Mouse (Mus musculus) frontal cortex, postnatal 25 days (tissue): ENCODE measurements at regions not wholly inside any gene's neighbourhood (a gene's known extent, or its start where the extent isn't known, plus 50 kb on each side); places are given as distances from the start of the nearest gene placed in this dataset.

Experiments used
- DNase-seq, 2 experiments: peaks; one replicate each; pipeline ENCODE4 v3.0.0; 2022; ENCODE audit warnings: low spot score in 2 of 2

DNA sequence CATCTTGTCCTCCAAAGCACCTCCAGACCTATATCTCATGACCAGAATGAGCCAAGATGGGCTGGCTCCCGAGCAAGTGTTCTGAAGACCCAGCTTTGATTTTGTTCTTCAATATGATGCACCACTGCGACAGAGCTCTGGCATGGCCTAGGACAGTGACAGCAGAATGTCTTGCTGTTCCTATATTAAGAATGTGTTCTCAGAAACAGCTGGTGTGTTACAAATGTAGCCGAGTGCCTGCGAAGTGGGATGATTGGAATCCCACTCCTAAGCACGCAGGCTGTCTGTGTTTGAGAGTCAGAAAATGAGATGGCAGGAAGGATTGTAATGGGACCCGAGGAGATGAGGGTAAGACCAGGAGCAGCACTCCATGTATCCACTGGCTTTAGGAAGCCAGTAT, 355.1 kb upstream of the Smarca2 start:
- DNase-seq: peak; percentile 16 to 18

DNA sequence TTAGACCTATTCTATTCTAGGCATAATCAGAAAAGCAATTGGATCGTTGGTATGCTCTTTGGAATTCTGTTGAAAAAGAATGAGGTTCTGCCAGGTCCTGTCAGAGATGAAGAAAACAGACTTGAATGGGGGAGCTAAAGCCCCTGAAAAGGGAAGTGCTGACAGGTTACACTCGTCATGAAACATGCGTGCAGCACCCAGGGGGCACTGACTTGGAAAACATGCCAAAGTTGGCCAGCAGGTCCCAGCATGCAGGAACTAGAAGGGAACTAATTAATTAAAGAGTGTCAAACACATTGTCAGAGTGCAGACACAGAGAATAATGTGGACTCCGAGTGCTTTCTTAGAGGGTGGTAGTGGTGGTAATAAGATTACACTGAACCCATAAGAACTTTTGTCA, 346.2 kb upstream of the Smarca2 start:
- DNase-seq: no peak

DNA sequence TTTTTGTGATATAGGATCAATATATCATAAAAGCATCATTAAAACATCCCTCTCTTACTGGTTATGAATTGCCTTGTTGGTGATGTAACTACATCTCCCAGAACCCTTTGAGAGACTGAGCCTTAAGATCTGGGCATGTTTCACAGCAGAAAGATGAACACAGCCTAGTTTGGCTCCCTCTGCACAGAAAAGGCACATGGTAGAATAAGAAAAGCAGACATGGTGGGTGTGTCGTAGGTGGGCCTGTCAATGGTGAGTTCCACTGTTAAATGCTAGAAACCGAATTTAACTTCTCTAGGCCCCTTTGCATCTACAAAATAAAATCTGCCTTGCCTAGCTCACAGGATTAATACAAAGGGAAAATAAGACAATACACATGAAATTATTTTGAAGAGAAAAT, 343.3 kb upstream of the Smarca2 start:
- peak in 1 of 2 experiments; percentile 5 for DNase-seq

DNA sequence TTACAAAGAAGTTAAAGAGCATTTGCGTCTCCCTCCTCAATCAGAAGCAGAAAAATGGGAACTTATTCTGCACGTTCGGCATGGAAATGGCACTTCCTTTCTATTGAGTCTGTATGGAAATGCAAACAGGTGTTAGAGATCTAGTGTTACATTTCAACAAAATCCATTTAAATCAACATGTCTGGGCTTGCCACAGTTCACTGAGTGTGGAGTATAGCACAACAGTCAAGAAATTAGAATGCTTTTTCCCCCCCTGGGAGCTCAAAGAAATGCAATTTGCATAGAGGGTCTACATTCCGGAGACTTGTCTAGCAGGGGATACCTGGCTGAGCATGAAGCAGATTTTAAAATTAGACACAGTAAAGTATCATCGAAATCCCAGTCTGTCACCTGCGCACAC, 308.5 kb upstream of the Smarca2 start:
- no peak for DNase-seq

DNA sequence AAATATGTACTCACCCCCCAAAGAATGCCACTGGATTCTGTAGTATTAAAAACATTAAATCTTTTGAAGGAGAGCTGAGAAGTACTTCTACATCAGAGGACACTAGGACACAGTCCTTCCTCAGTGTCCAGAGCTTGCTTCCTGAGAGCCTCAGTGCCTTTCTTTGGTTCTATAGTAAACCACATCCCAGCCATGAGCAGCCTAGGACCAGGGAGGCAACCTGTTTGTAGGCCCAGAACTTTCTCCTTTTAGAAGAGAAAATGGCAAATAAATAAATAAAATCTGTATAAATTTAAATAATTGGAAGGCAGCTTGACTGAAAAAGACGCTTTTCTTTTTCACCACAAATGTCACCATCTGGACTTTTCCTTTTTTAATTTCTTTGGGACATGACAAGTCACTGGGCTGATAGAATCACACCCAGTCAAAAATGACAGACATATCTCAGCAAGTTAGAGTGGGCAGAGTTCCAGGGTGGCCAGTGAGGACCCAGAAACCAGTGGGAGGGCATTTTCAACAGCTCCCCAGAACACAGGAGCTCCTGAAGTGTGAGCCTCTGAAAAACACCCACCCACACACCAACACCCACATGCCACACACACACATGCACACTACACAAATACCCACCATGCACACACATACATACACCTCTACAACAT, 296.2 kb upstream of the Smarca2 start:
- DNase-seq: peak in 1 of 2 experiments; percentile 20

DNA sequence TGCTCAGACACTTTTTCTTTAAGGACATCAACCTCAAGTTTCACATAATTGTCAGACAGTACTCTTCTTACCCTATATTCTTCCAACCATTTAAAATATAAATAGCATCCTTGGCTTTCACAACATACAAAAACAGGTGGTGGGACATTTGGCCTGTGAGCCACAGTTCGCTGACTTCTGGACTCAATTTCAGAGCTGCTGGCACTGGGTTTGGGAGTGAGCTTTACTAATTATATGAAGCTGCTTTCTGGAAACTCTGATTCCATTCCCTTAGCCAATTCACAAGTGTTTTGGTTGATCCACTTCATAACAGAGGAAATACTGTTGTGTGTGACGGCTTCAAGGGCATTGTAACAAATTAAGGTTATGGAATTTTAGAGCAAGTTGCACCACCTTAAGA, 285.9 kb upstream of the Smarca2 start:
- no peak for DNase-seq

DNA sequence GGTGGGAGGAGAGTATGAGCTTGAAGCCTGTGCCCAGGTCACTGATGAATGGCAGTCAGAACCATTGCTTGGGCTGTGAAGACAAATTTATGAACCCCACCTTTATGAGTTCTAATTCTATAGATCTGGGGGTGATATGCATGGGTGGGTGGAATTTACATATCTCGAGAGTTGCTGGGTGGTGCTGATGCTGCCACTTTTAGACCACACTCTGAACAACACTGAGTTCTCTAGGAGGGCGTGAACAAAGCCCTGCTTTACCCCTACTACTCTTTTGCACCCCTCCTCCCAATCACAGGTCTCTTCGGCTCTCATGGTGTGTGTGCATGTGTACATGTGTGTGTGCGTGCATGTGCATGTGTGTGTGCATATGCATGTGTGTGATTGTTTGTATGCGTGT, 281.2 kb upstream of the Smarca2 start:
- no peak for DNase-seq

DNA sequence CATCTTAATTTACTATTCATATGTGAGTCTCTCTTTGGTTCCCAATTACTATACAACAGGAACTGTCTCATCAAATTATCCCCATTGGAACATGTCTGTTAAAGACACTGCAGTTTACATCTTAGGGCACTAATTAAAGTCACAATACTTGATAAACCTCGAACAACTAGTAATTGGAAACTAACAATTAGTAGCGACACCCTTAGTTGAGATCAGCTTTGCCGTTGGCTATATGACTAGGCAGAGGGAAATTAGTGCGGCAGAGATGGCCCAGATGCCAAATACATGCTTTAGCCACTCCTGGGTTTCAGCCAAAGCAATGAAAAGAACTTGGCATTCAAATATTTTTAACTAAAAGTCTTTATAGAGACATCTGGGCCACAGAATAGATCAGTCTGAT, 265.7 kb upstream of the Smarca2 start:
- DNase-seq: no peak

DNA sequence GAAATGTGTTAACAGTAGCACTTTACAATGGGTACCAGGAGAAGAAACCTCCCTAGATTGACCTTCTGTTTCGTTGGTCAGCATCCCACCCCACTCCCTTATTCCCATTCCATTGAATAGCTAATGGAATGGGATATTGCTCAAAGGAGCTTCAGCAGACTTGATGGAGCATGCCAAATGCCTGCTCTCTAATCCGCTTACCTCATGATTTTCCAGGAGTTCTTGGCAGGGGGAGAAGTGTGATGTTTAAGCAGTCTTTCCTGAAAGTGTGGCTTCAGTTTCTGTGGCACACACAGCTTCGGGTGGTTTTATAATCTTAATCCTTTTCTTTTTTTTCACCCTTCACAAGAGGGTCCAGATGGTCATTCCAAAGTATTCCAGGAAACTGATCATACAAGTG, 264.7 kb upstream of the Smarca2 start:
- no peak for DNase-seq

DNA sequence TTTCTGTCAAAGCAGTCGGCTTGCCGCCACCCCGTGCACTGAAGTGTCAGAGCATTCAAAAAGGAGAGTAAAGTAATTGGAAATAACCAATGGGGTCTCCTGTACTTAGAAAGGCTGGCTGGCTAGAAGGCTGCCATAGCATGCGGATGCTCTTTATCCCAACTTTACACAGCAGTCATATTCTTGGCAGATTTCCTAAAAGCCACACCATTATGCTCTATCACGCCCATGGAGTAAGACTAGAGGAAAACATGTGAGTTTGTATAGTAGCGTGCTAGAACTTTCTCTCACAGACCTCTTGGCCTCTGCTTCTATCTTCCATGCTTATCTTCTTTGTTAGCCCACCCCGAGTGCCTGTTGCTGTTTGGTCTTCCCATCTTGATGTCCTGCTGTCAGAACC, 249.8 kb upstream of the Smarca2 start:
- DNase-seq: no peak

DNA sequence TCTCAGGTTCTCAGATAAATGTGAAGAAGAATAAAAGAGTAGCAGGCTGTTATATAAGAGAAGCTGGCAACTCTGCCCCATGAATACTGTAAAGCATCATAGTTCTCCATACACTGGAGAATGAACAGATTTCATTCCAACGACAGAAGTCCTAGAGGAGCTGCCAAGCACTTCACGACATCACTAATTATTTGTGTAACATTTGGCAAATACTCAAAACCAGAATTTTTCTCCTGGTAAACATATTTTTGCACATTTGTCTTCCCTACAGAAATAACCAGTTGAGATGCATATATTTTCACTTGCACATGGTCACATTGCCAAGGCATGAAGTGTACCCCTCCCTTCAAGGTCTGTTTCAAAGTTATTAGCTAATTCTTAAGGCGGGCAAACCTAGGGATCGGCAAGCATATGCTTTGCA, 220.9 kb upstream of the Smarca2 start:
- DNase-seq: no peak

DNA sequence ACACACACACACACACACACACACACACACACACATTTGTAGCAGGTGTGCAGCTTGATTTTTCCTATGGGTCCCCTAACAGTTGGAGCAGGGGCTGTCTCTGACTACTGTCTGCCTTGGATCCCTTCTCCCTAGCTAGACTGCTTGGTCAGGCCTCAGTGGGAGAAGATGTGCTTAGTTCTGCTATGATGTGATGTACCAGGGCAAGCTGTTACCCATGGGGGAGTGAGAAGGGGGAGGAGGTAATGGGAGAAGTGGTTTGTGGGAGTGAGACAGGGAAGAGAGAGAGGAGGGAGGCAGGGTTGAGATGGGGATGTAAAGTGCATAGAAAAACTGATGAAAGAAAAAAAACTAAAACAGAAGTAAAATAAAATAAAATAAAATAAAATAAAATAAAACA, 218.8 kb upstream of the Smarca2 start:
- no peak for DNase-seq

DNA sequence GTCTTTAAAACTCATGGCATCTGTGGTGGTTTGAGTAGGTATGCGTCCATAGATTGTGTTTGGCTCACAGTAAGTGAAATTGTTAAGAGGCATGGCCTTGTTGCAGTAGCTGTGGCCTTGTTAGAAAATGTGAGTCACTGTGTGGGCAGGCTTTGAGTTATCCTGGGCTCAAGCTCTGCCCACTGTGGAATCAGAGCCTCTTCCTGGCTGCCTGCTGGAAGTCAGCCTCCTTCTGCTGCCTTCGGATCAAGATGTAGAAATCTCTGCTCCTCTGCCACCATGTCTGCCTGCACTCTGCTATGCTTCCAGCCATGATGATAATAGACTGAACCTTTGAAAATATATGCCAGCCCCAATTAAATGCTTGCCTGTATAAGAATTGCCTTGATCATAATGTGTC, 192.2 kb upstream of the Smarca2 start:
- DNase-seq: no peak

DNA sequence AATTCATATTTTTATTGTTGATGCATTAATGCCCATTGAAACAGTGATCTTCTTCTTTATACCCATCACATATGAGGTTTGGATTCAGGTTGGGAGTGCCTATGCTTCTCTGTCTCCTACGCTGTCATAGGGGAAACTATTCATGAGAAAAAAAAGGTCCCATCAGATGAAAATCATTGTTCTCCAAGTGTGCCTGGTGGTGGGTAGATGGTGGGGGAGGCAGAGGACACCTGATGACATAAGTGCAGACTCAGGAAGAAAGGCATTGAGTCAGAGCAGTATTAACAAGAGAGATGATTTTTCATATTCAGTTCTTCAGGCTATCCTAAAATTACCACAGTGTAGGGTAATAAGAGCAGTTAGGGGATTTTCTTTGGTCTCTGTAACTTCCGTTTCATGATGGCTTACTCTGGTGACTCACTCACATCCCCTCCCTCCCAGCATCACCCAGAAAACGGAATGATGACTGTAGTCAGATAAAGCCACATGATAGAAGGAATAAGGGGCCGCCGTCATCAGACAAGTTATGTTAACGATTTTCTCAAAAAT, 190.3 kb upstream of the Smarca2 start:
- no peak for DNase-seq

DNA sequence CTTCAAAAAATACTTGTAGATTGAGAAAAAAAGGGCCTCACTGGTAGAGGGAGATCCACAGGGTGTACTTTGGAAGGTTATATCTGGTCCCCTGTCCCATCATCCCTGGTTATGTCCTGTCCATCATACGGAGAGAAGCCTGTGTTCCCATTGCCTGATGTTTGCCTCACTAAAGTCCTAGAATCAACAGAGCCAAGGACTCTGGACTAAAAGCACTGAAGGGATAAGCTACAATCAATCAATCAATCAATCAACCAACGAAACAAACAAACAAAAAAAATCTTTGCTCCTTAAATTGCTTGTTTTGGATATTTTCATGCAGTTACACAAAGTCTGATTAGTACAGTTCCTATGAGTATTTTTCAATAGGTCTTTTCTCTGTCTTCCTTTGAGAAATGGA, 185.1 kb upstream of the Smarca2 start:
- no peak for DNase-seq

DNA sequence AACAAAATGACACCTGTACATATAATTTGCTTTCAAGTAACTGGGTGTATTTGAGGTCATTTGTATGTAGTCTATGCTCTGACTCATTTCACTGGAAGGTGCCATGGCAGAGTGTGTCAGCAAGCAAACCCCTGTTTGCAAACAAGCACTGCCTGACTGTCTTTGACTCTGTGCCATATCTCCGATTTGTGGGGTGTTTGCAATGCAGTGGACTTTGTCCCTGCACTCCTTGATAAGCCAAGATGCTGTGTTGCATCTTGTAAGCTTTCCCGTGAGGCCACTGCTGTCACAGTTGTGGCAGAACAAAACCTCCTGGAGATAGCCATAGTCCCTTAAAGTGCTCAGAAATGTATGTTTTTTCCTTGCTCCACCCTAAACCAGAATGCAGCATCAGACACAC, 165.7 kb upstream of the Smarca2 start:
- no peak for DNase-seq

DNA sequence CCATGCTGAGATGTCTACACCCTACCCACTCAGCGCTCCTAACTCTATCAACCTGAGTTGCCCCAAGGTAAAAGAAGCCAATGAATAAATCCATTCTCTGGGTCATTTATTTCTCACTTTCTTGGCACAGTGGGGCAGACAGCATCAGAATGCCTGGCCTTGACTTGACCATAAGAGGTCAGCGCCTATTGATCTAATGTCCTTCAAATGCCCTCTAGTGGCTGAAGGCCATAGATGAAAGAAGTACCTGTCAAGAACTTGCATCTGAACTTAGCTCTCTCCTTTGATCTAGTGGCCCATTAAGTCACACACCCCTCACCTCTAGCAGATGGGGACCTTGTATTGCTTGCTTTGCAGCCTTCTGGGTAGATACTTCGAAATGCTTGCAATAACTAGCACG, 159.5 kb upstream of the Smarca2 start:
- DNase-seq: no peak

DNA sequence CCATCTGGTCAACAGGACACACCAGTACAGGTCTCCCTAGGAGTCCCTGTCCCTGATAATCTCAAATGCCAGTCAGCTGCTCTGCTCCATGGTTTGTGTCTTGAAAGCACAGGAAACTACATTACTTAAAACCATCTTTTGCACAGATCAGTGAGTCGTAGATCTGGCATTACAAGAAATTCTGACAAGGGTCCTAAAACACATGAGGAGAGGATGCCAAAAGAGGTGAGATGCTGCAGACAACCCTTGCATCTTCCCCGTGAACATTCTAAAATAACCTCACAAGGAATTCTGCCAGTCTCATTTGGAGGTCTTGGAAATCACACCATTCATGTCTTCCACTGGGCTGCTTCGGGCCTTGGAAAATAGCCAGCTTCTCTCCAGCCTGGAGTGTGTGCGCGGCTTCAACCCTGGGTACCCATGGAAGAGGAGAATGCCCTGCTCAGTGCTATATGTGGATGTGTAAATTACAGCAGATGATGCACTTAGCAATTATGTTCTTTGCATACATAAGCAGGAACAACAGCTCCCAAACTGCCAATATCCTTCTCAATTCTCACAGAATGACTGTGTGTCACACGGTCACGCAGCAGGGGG, 157.3 kb upstream of the Smarca2 start:
- no peak for DNase-seq

DNA sequence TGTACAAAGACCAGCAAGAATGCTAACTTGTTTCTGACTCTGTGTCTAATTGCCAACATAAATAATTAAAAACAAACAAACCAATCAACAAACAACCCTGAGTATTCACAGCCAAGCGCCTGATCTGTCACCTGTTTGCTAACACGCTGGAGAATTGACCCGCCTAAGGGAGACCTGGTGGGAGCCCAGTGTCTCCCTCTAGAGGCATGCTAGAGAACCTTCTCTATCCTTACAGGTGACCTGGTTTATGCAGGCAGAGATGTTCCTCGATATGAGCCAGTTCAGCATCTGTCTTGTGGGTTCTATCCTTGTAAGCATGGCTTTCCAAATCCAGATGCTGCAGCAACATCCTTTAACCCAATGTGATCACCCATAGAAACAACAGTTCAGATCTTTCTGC, 143.1 kb upstream of the Smarca2 start:
- DNase-seq: no peak

DNA sequence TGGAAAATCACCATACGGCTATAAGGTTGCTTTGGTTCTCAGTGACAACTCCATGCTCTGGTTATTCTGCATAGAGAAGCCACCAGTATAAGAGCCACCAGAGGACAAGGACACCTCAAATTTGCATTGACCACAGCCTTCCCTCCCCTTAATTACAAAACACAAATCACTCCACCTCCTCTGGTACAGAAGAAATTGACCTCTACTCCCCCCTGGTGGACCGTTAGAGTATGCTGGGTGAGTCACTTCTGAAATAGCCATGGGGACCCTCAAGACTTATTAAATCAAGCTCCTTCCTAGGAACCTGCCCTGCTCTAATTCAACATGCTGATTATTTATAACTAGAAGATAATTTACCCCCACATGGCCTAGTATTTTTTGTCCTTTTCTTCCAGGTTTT, 139.6 kb upstream of the Smarca2 start:
- no peak for DNase-seq

DNA sequence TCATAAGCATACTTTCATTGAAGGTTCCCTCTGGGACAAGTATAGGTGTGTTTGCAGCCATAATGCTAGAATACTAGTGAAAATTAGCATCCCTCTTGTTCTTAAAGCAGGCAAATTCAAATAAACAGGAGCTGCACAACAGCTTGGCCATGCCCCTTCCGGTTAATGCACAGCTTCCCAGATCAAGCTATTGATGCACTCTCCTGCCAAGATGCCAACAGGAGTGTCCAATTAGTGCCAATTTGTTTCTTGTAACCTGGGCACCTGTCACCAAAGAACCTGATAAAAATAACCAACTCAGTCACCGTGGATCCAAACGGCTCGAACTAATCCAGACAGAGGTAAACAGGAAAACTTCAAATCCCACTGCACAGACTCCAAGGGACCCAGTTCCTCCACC, 138.6 kb upstream of the Smarca2 start:
- DNase-seq: no peak

DNA sequence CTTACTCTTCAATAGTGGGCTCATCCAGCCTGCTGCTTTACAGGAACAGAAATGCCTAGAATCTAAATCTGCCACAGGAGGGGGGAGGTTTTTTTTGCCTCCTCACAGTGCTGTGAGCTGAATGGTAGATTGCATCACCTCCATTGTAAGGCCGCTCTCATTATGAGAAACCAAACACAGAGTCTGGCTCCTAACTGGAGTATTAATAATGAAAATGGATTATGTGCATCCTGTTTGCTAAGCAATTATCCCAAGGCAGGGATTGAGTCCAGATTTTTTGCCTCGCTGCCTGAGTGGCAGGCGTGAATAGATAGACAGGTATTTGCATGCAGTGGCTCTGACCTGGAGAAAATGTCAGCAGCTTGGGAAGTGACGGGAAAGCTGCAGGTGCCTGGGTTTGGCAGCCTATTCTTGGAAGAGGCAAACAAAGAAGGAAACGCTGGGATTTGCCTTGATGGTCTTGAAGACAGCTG, 137.6 kb upstream of the Smarca2 start:
- no peak for DNase-seq

DNA sequence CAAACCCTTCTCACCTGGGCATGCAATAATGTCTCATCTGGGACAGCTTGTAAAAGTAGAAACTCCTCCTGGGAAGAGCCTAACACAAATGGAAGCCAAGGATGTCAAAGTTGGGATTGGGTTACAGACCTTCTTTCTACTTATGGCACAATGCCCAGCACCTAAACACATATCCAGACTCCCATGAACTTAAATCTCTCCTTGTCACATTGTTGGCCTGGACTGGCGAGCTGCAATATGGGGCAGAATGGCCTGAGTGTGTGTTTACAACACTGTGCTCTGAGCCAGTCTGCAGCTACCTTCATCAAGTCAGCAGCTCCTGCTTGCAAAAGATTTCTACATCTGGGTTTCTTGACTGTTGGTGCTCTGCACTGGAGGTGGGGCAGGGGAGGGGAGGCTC, 132.2 kb upstream of the Smarca2 start:
- DNase-seq: no peak

DNA sequence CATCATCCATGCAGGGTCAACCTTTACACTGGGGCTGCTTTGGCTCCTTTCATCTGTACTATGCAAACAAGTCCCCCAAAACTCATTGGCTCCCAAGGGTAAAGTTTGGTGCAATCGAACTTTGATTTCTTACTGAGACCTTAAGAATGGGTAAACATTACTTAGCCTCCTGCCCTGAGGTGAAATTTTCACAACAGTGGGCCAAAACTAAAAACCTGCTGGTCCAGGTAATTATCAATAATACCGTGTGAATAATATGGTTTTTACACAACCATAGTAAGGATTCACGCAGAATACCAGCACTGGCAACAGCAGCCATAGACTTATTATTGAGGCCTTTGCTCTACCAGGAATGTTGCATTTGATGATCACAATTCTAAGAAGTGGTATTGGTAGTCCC, 131.6 kb upstream of the Smarca2 start:
- DNase-seq: no peak
